Comparison of ENCODE assay signal across 10 mouse cellular contexts in the genomic region with DNA sequence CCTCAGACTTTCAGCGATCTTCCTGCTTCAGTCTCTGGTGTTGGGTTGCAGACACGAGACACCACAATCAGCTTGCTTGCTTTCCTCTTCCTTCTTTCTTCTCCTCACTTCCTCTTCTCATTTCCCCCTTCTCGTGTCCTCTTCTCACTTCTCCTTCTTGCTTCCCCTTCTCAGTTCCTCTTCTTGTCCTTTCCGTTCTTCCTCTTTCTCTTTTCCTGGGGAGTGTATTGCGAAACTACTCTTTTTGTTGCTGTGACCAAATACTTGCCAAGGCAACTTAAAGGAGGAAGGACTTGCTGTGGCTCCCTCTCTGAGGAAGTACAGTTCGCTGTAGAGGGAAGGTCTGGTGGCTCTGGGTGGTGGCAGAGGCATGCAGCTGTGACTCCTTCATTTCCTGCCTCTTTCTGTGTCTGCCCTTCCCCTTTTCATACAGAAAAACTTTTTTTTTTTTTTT. TPM values are rescaled to one million over a fixed set of nuclear protein-coding genes. Genes with fewer than 3 reads are reported as not detected.
DNase-seq lines count a peak whose midpoint lies in the region; ATAC-seq lines count a peak whose summit lies in the region.
"Had no signal": no experiment of that assay in that cellular context is flagged by ENCODE, and none has a peak within 500 bp of the region (broad histone marks: within the 10 kb centered on the region; RNA-seq: fewer than 3 reads in every experiment).

No protein-coding gene starts in this region.

- DNase-seq in heart, adult 18-20 months = no peak
- peak; percentile 76 for DNase-seq in CD4-positive helper T cell, adult 2 months (ENCODE audit: low read depth, low spot score)
- DNase-seq in monocyte, adult 2 months (ENCODE audit: low read depth in 1 of 2, low spot score in 2 of 2) = peak; percentile 60 to 91
- no peak for DNase-seq in right cerebral cortex, adult 18-20 months
- DNase-seq in left cerebral cortex, postnatal 4 days = no peak
- DNase-seq: cerebellum, adult 8-10 months; right cerebral cortex, postnatal 14 days had no signal

- no peak overlapping the region for H3K4me3 ChIP-seq in heart, embryonic 13.5 days
- no peak overlapping the region for H3K4me3 ChIP-seq in brown adipose tissue, adult 24 weeks (ENCODE audit: insufficient read depth, low read depth, low read length)

- no peaks in the 10 kb centered on the region for H3K9me3 ChIP-seq in heart, embryonic 13.5 days

- peaks cover 34% of the 10 kb centered on the region for H3K4me1 ChIP-seq in heart, embryonic 13.5 days
- H3K4me1 ChIP-seq in brown adipose tissue, adult 24 weeks (ENCODE audit: control insufficient read depth, insufficient read depth, insufficient read length, low read length) = peaks cover 11% of the 10 kb centered on the region

- H3K9ac ChIP-seq in heart, embryonic 13.5 days = 0 out of 2 replicates have a peak overlapping the region, but pooled peaks have one; percentile 19

- H3K27ac ChIP-seq in heart, embryonic 13.5 days (replicated peaks) = peak overlapping the region; percentile 86
- H3K27ac ChIP-seq in brown adipose tissue, adult 24 weeks (replicated peaks; ENCODE audit: low read depth, low read length) = peak overlapping the region; percentile 31

- WGBS in heart, embryonic 13.5 days = 60% methylated on average over 6 of the region's 6 CpGs

- intact Hi-C loops in left cerebral cortex, postnatal 4 days (cut with DNase I) = no loop called here

- no peaks in the 10 kb centered on the region for H3K36me3 ChIP-seq in heart, embryonic 13.5 days

- no peaks in the 10 kb centered on the region for H3K27me3 ChIP-seq in heart, embryonic 13.5 days (replicated peaks)

- H3K4me2 ChIP-seq in heart, embryonic 13.5 days = no peak overlapping the region

- ATAC-seq in heart, embryonic 13.5 days (ENCODE audit: extremely low read depth, insufficient number of reproducible peaks, low FRiP score, low TSS enrichment) = no peak
- ATAC-seq in erythroid progenitor cell, adult 5-6 weeks (replicated peaks; ENCODE audit: low FRiP score, poor library complexity, severe bottlenecking) = no peak

RNA-seq across cellular contexts. Expression of gene Atp1b3, which starts 35.2 kb away (rescaled TPM):
- 130 and 141 TPM in 2 replicates for polyA plus RNA-seq in heart, embryonic 13.5 days (2015; fragmentation: Nextera tagmentation; extraction: Ambion mirVana)
- 10 to 100 TPM; 51.6 to 63.6 TPM for total RNA-seq in heart, adult 18-20 months (2021)
- 158 and 181 TPM in 2 replicates for polyA plus RNA-seq in brown adipose tissue, adult 24 weeks (2012; ENCODE audit: insufficient read depth, insufficient read length, missing spikeins)
- 10 to 100 TPM; 89.3 to 89.6 TPM for total RNA-seq in left cerebral cortex, postnatal 4 days (2021)
- 112 and 124 TPM in 2 replicates for total RNA-seq in erythroid progenitor cell, adult 5-6 weeks (2015; ENCODE audit: low replicate concordance)
- 74.0 and 75.0 TPM in 2 replicates for total RNA-seq in erythroid progenitor cell, adult 5-6 weeks (2017; ENCODE audit: low replicate concordance)

Comparison
In these comparisons a context has a peak if more than half of its experiments do, and no peak if none do; other contexts are left out.
1. DNase-seq: peak in CD4-positive helper T cell, adult 2 months (single experiment) and monocyte, adult 2 months (2 of 2); none in heart, adult 18-20 months (0 of 2), right cerebral cortex, adult 18-20 months (single experiment) and left cerebral cortex, postnatal 4 days (single experiment).